ENCODE assay signal across 20 mouse cellular contexts in genomic region chr12:29014601-29015000, GRCm38 (mm10).
DNase-seq lines count a peak whose midpoint lies in the region; ATAC-seq and TF ChIP-seq lines count a peak whose summit lies in the region.
"Had no signal": no experiment of that assay in that cellular context is flagged by ENCODE, and none has a peak within 500 bp of the region (broad histone marks: within the 10 kb centered on the region; RNA-seq: fewer than 3 reads in every experiment).

No protein-coding gene starts in this region.

- no peak overlapping the region for H3K9ac ChIP-seq in forebrain, embryonic 14.5 days (ENCODE audit: low read length)
- no peak overlapping the region for H3K9ac ChIP-seq in forebrain, embryonic 11.5 days (ENCODE audit: low read length)
- H3K9ac ChIP-seq in hindbrain, embryonic 14.5 days, result no peak overlapping the region
- H3K9ac ChIP-seq in hindbrain, postnatal 0 days (replicated peaks; ENCODE audit: low read length), result no peak overlapping the region
- H3K9ac ChIP-seq in midbrain, embryonic 16.5 days (ENCODE audit: low read depth, low read length), result no peak overlapping the region
- H3K9ac ChIP-seq: heart, embryonic 13.5 days had no signal

- H3K27me3 ChIP-seq in forebrain, embryonic 14.5 days (replicated peaks; ENCODE audit: control insufficient read depth, insufficient read depth, low read length), result no peaks in the 10 kb centered on the region
- H3K27me3 ChIP-seq in forebrain, embryonic 11.5 days (ENCODE audit: control insufficient read depth, insufficient read depth, low read length), result no peaks in the 10 kb centered on the region
- no peaks in the 10 kb centered on the region for H3K27me3 ChIP-seq in hindbrain, embryonic 14.5 days (ENCODE audit: control insufficient read depth, insufficient read depth, low read length)
- no peaks in the 10 kb centered on the region for H3K27me3 ChIP-seq in hindbrain, postnatal 0 days (ENCODE audit: insufficient read depth, low read length)
- H3K27me3 ChIP-seq in midbrain, embryonic 16.5 days (ENCODE audit: control insufficient read depth, insufficient read depth, low read depth, low read length), result no peaks in the 10 kb centered on the region
- no peaks in the 10 kb centered on the region for H3K27me3 ChIP-seq in midbrain, embryonic 10.5 days (ENCODE audit: low read depth, poor library complexity, severe bottlenecking)
- no peaks in the 10 kb centered on the region for H3K27me3 ChIP-seq in limb, embryonic 10.5 days (ENCODE audit: low read depth, poor library complexity, severe bottlenecking)
- H3K27me3 ChIP-seq: CH12.LX; heart, embryonic 13.5 days had no signal

- DNase-seq in forebrain, embryonic 14.5 days (ENCODE audit: low spot score), result no peak
- DNase-seq in forebrain, embryonic 11.5 days (ENCODE audit: low spot score), result no peak
- no peak for DNase-seq in hindbrain, embryonic 14.5 days (ENCODE audit: low spot score)
- DNase-seq in hindbrain, postnatal 0 days (ENCODE audit: low spot score), result no peak
- DNase-seq in midbrain, embryonic 10.5 days (ENCODE audit: low spot score), result no peak
- no peak for DNase-seq in limb, embryonic 10.5 days (ENCODE audit: low spot score)
- no peak for DNase-seq in lung, postnatal 25 days (ENCODE audit: low spot score)
- DNase-seq: adrenal gland, postnatal 25 days; cerebellum, adult 18-20 months; cerebellum, adult 9-11 months; cerebellum, postnatal 36 days; gastrocnemius, postnatal 25 days; heart, postnatal 4 days; kidney, adult 8-10 months had no signal

- 89% methylated on average over 9 of the region's 9 CpGs for WGBS in forebrain, embryonic 14.5 days
- 91% methylated on average over 9 of the region's 9 CpGs for WGBS in forebrain, embryonic 11.5 days
- 87% methylated on average over 9 of the region's 9 CpGs for WGBS in hindbrain, embryonic 14.5 days
- whole genome bisulfite sequencing in hindbrain, postnatal 0 days, result 90% methylated on average over 9 of the region's 9 CpGs
- WGBS in midbrain, embryonic 16.5 days, result 91% methylated on average over 9 of the region's 9 CpGs
- 93% methylated on average over 9 of the region's 9 CpGs for WGBS in midbrain, embryonic 10.5 days
- WGBS in limb, embryonic 10.5 days, result 86% methylated on average over 9 of the region's 9 CpGs

- H3K36me3 ChIP-seq in forebrain, embryonic 14.5 days (ENCODE audit: control insufficient read depth, insufficient read depth, low read length), result no peaks in the 10 kb centered on the region
- no peaks in the 10 kb centered on the region for H3K36me3 ChIP-seq in forebrain, embryonic 11.5 days (ENCODE audit: control insufficient read depth, insufficient read depth, low read length)
- H3K36me3 ChIP-seq in hindbrain, embryonic 14.5 days (replicated peaks; ENCODE audit: control insufficient read depth, insufficient read depth), result no peaks in the 10 kb centered on the region
- no peaks in the 10 kb centered on the region for H3K36me3 ChIP-seq in hindbrain, postnatal 0 days (ENCODE audit: insufficient read depth, low read length)
- H3K36me3 ChIP-seq in midbrain, embryonic 16.5 days (ENCODE audit: control insufficient read depth, insufficient read depth, low read length), result no peaks in the 10 kb centered on the region
- H3K36me3 ChIP-seq in midbrain, embryonic 10.5 days, result no peaks in the 10 kb centered on the region
- no peaks in the 10 kb centered on the region for H3K36me3 ChIP-seq in limb, embryonic 10.5 days
- H3K36me3 ChIP-seq: embryonic facial prominence, embryonic 10.5 days; heart, embryonic 13.5 days had no signal

- no peak for ATAC-seq in forebrain, embryonic 14.5 days
- no peak for ATAC-seq in forebrain, embryonic 11.5 days (replicated peaks; ENCODE audit: low FRiP score)
- ATAC-seq in hindbrain, embryonic 14.5 days (ENCODE audit: low FRiP score), result no peak
- no peak for ATAC-seq in hindbrain, postnatal 0 days
- ATAC-seq in midbrain, embryonic 16.5 days, result no peak
- ATAC-seq: inflammation-experienced regulatory T-cells, adult 6 months; intestine, postnatal 0 days had no signal

- H3K4me1 ChIP-seq in forebrain, embryonic 14.5 days (ENCODE audit: control insufficient read depth, insufficient read depth, low read length), result peaks cover 15% of the 10 kb centered on the region
- H3K4me1 ChIP-seq in forebrain, embryonic 11.5 days (replicated peaks; ENCODE audit: control insufficient read depth, insufficient read depth, low read length), result no peaks in the 10 kb centered on the region; the same call in 1 of the 2 replicates
- peaks cover 13% of the 10 kb centered on the region; the same call in 1 of the 2 replicates for H3K4me1 ChIP-seq in hindbrain, embryonic 14.5 days (replicated peaks; ENCODE audit: control insufficient read depth, insufficient read depth, low read length)
- no peaks in the 10 kb centered on the region for H3K4me1 ChIP-seq in hindbrain, postnatal 0 days (ENCODE audit: insufficient read depth, low read length)
- no peaks in the 10 kb centered on the region; the same call in 1 of the 2 replicates for H3K4me1 ChIP-seq in midbrain, embryonic 16.5 days (ENCODE audit: control insufficient read depth, insufficient read depth, low read length)
- peaks cover 11% of the 10 kb centered on the region for H3K4me1 ChIP-seq in midbrain, embryonic 10.5 days
- peaks cover 22% of the 10 kb centered on the region for H3K4me1 ChIP-seq in limb, embryonic 10.5 days

- H3K4me2 ChIP-seq in forebrain, embryonic 14.5 days (ENCODE audit: low read length), result no peak overlapping the region
- H3K4me2 ChIP-seq in forebrain, embryonic 11.5 days (ENCODE audit: low read depth, low read length, severe bottlenecking), result no peak overlapping the region
- no peak overlapping the region for H3K4me2 ChIP-seq in hindbrain, embryonic 14.5 days (replicated peaks)
- H3K4me2 ChIP-seq in hindbrain, postnatal 0 days (ENCODE audit: low read depth, low read length), result no peak overlapping the region
- H3K4me2 ChIP-seq in midbrain, embryonic 16.5 days (ENCODE audit: low read length), result no peak overlapping the region
- H3K4me2 ChIP-seq: heart, embryonic 13.5 days had no signal

- peak overlapping the region; percentile 61; the same call in 1 of the 2 replicates for H3K27ac ChIP-seq in forebrain, embryonic 14.5 days (ENCODE audit: low read depth, low read length)
- H3K27ac ChIP-seq in forebrain, embryonic 11.5 days (ENCODE audit: low read depth, low read length), result no peak overlapping the region
- H3K27ac ChIP-seq in hindbrain, embryonic 14.5 days, result 0 out of 2 replicates have a peak overlapping the region, but pooled peaks have one; percentile 72
- no peak overlapping the region for H3K27ac ChIP-seq in hindbrain, postnatal 0 days
- peak overlapping the region; percentile 7; the same call in 1 of the 2 replicates for H3K27ac ChIP-seq in midbrain, embryonic 16.5 days (ENCODE audit: low read length)
- H3K27ac ChIP-seq in midbrain, embryonic 10.5 days (replicated peaks), result no peak overlapping the region
- H3K27ac ChIP-seq in limb, embryonic 10.5 days, result 0 out of 2 replicates have a peak overlapping the region, but pooled peaks have one; percentile 19
- H3K27ac ChIP-seq: embryonic facial prominence, embryonic 10.5 days; heart, embryonic 13.5 days had no signal

- H3K4me3 ChIP-seq in forebrain, embryonic 14.5 days (ENCODE audit: low read depth, low read length), result no peak overlapping the region
- H3K4me3 ChIP-seq in forebrain, embryonic 11.5 days (ENCODE audit: low read depth, low read length), result no peak overlapping the region
- H3K4me3 ChIP-seq in hindbrain, embryonic 14.5 days (replicated peaks; ENCODE audit: low read length), result no peak overlapping the region
- H3K4me3 ChIP-seq in hindbrain, postnatal 0 days (ENCODE audit: low read length), result no peak overlapping the region
- H3K4me3 ChIP-seq in midbrain, embryonic 16.5 days (ENCODE audit: low read depth, low read length), result no peak overlapping the region
- H3K4me3 ChIP-seq in midbrain, embryonic 10.5 days, result no peak overlapping the region
- no peak overlapping the region for H3K4me3 ChIP-seq in limb, embryonic 10.5 days
- H3K4me3 ChIP-seq: embryonic facial prominence, embryonic 10.5 days; heart, embryonic 13.5 days had no signal

- H3K9me3 ChIP-seq in forebrain, embryonic 14.5 days (replicated peaks; ENCODE audit: control insufficient read depth, low read length), result no peaks in the 10 kb centered on the region
- H3K9me3 ChIP-seq in forebrain, embryonic 11.5 days (ENCODE audit: control insufficient read depth, low read length), result no peaks in the 10 kb centered on the region
- H3K9me3 ChIP-seq in hindbrain, embryonic 14.5 days (ENCODE audit: control insufficient read depth, low read length), result no peaks in the 10 kb centered on the region
- no peaks in the 10 kb centered on the region for H3K9me3 ChIP-seq in hindbrain, postnatal 0 days (ENCODE audit: low read length)
- no peaks in the 10 kb centered on the region for H3K9me3 ChIP-seq in midbrain, embryonic 16.5 days (replicated peaks; ENCODE audit: control insufficient read depth, low read length, poor library complexity, severe bottlenecking)
- no peaks in the 10 kb centered on the region for H3K9me3 ChIP-seq in midbrain, embryonic 10.5 days (replicated peaks)
- no peaks in the 10 kb centered on the region for H3K9me3 ChIP-seq in limb, embryonic 10.5 days (replicated peaks)
- H3K9me3 ChIP-seq: embryonic facial prominence, embryonic 10.5 days; heart, embryonic 13.5 days had no signal

- no peak for TF ChIP-seq CTCF in hindbrain, postnatal 0 days (IDR thresholded peaks at IDR 0.05; ENCODE audit: low read depth)

Comparison
In these comparisons a context has a peak if more than half of its experiments do, and no peak if none do; other contexts are left out.
1. H3K27ac ChIP-seq: peak in forebrain, embryonic 14.5 days (single experiment), hindbrain, embryonic 14.5 days (single experiment), midbrain, embryonic 16.5 days (single experiment) and limb, embryonic 10.5 days (single experiment); none in forebrain, embryonic 11.5 days (single experiment), hindbrain, postnatal 0 days (single experiment) and midbrain, embryonic 10.5 days (single experiment).